Mouse (Mus musculus): ENCODE results near the gene Cyp4f13. TPM values are rescaled to one million over a fixed set of nuclear protein-coding genes. Genes with fewer than 3 reads are reported as not detected.

The Cyp4f13 gene
- total RNA-seq, 1 experiment from 2014 or later, result 25.2 TPM

Other genes with a start within 250 kb of the Cyp4f13 start
- 48.5 to 60.7 TPM (median 59.6 TPM) in 3 replicates for gene Zfp871, start 159.1 kb downstream of the Cyp4f13 start, total RNA-seq (2017)
- 0.19 TPM in 1 of 3 replicates, not detected in the others for gene Zfp811, start 137.5 kb downstream of the Cyp4f13 start, total RNA-seq (2017)
- 4.2 to 8.3 TPM (median 6.1 TPM) in 3 replicates for gene Zfp799, start 117.1 kb downstream of the Cyp4f13 start, total RNA-seq (2017)
- gene Zfp870, start 55.8 kb downstream of the Cyp4f13 start, total RNA-seq (2017), result 6.6 to 8.9 TPM (median 8.6 TPM) in 3 replicates
- gene Cyp4f14, start 30.1 kb downstream of the Cyp4f13 start, total RNA-seq (2017), result not detected in 3 replicates
- 26.2 to 29.4 TPM (median 26.4 TPM) in 3 replicates for gene Zfp472, start 18.4 kb upstream of the Cyp4f13 start, total RNA-seq (2017)
- gene Zfp952, start 45.7 kb upstream of the Cyp4f13 start, total RNA-seq (2017), result 14.0 to 27.0 TPM (median 15.5 TPM) in 3 replicates
- gene Zfp763, start 86.0 kb upstream of the Cyp4f13 start, total RNA-seq (2017), result 1.3 to 7.7 TPM (median 3.2 TPM) in 3 replicates
- gene 4921501E09Rik, start 120.7 kb upstream of the Cyp4f13 start, total RNA-seq (2017), result not detected in 3 replicates
- gene Zfp563, start 141.9 kb upstream of the Cyp4f13 start, total RNA-seq (2017), result 3.7 to 8.6 TPM (median 5.7 TPM) in 3 replicates
- gene Morc2b, start 192.3 kb upstream of the Cyp4f13 start, total RNA-seq (2017), result not detected in 3 replicates
- gene Olfr55, start 221.0 kb upstream of the Cyp4f13 start, total RNA-seq (2017), result not detected in 3 replicates
- not detected in 3 replicates for gene Olfr239, start 243.9 kb upstream of the Cyp4f13 start, total RNA-seq (2017)